Mouse (Mus musculus) heart, embryonic 16.5 days (tissue): ENCODE results near the gene 4933427I04Rik. TPM values are rescaled to one million over a fixed set of nuclear protein-coding genes. Genes with fewer than 3 reads are reported as not detected.

Experiments
- polyA plus RNA-seq: library from polyadenylated mRNA; unstranded; fragments of >200 nt; fragmentation: Nextera tagmentation; extraction: Ambion mirVana; gene quantifications from 2 replicates; pipeline ENCODE4 v1.2.1, GENCODE M21; 2015

4933427I04Rik gene
- polyA plus RNA-seq, 1 experiment from 2014 or later = not detected

Other genes with a start within 250 kb of the 4933427I04Rik start
- 47.1 and 58.8 TPM in 2 replicates for gene Macf1, start 175.3 kb upstream of the 4933427I04Rik start, polyA plus RNA-seq
- 519 and 560 TPM in 2 replicates for gene Ndufs5, start 141.5 kb upstream of the 4933427I04Rik start, polyA plus RNA-seq
- 44.3 and 48.8 TPM in 2 replicates for gene Akirin1, start 109.3 kb upstream of the 4933427I04Rik start, polyA plus RNA-seq
- 3.4 and 4.1 TPM in 2 replicates for gene Rhbdl2, start 71.8 kb upstream of the 4933427I04Rik start, polyA plus RNA-seq
- 49.1 and 55.4 TPM in 2 replicates for gene Mycbp, start 45.2 kb downstream of the 4933427I04Rik start, polyA plus RNA-seq
- gene Rragc, start 57.8 kb downstream of the 4933427I04Rik start, polyA plus RNA-seq = 40.3 and 44.4 TPM in 2 replicates
- not detected in 2 replicates for gene 4930535I16Rik, start 58.3 kb downstream of the 4933427I04Rik start, polyA plus RNA-seq